Mouse (Mus musculus) brain, embryonic 14.5 days (tissue): Measurements from ENCODE around the gene Gm8926. TPM values are rescaled to one million over a fixed set of nuclear protein-coding genes. Genes with fewer than 3 reads are reported as not detected.
"Not testable (repeated sequence)": the region's sequence is repeated elsewhere in the genome, so short reads cannot be mapped to it uniquely, and the experiment has no call there.

ENCODE experiments used
- DNase-seq: peaks from one replicate; pipeline ENCODE4 v3.0.0-alpha.2; 2011; ENCODE audit warnings: low read depth
- polyA plus RNA-seq: library from polyadenylated mRNA; depleted of rRNA; stranded (reverse); fragments of >200 nt; gene quantifications from 2 replicates; pipeline ENCODE4 v1.2.3, GENCODE M21; 2012; rRNA removed

Gene Gm8926
- not detected in 2 replicates for polyA plus RNA-seq

DNA sequence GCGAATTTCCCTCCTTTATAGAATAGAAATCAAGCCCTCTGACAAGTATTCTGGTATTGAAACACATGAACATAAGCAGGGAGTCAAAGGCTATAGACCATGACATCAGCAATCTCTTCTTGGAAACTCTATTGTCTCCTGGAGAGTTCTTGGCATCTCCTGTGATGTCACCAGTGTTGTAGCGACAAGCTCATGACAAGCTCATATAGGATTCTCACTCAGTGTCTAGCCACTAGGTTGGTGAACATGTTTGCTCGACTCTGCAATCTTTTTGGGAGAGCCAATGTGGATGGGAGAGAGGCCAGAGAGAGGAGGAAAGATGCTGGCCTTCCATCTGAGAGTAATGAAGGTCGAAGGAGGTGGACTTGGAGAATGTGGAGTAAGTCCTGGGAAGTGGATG lies at the start of gene Gm8926:
Gene Gm8926, plus strand, starts transcription at position 301 of the 400 bp plus-strand sequence.
- DNase-seq: not testable (repeated sequence)

Other genes starting within 250 kb of the Gm8926 start
- gene Gm6460, start 175.6 kb upstream of the Gm8926 start, polyA plus RNA-seq: not detected in 2 replicates
- gene Gm8922, start 88.6 kb upstream of the Gm8926 start, polyA plus RNA-seq: not detected in 2 replicates
- not detected in 2 replicates for gene Gm6465, start 75.0 kb downstream of the Gm8926 start, polyA plus RNA-seq
- gene 4933402N22Rik, start 147.5 kb downstream of the Gm8926 start, polyA plus RNA-seq: not detected in 2 replicates